Mouse (Mus musculus) limb, embryonic 10.5 days (tissue): ENCODE measurements around the gene Cyp1a1. TPM values are rescaled to one million over a fixed set of nuclear protein-coding genes. Genes with fewer than 3 reads are reported as not detected.
A peak's percentile ranks its signal among the peaks of the same experiment; 100 is the strongest.
"Not testable (repeated sequence)": the region's sequence is repeated elsewhere in the genome, so short reads cannot be mapped to it uniquely, and the experiment has no call there.

ENCODE experiments used
- DNase-seq: peaks from one replicate; pipeline ENCODE4 v3.0.0-alpha.2; 2017; ENCODE audit warnings: low spot score
- H3K27ac ChIP-seq: fragments of 300-500 bp; sonication (generic); 2 replicates; pipeline ENCODE4 v1.5.1; 2016; ENCODE audit warnings: mild to moderate bottlenecking
- H3K27me3 ChIP-seq: fragments of 300-500 bp; sonication (generic); 2 replicates; pipeline ENCODE4 v1.6.1; 2016; ENCODE audit warnings: low read depth, mild to moderate bottlenecking; ENCODE audit not compliant: poor library complexity, severe bottlenecking
- H3K36me3 ChIP-seq: fragments of 300-500 bp; sonication (generic); 2 replicates; pipeline ENCODE4 v1.6.1; 2016; ENCODE audit warnings: mild to moderate bottlenecking, moderate library complexity
- H3K4me1 ChIP-seq: fragments of 300-500 bp; sonication (generic); 2 replicates; pipeline ENCODE4 v1.6.1; 2016
- H3K4me3 ChIP-seq: fragments of 300-500 bp; sonication (generic); 2 replicates; pipeline ENCODE4 v1.5.1; 2016; ENCODE audit warnings: mild to moderate bottlenecking, moderate library complexity
- H3K9me3 ChIP-seq: fragments of 300-500 bp; sonication (generic); replicated peaks from 2 replicates; pipeline ENCODE4 v1.6.1; 2016; ENCODE audit warnings: mild to moderate bottlenecking
- WGBS: fragments of 180-500 bp; shearing (Covaris S2); methylation state at CpG from one replicate; pipeline ENCODE4 v1.1.7; 2016; 5-methylcytosine and 5-hydroxymethylcytosine counted together
- polyA plus RNA-seq: library from polyadenylated mRNA; unstranded; fragments of >200 nt; fragmentation: Nextera tagmentation; extraction: Ambion mirVana; gene quantifications from 2 replicates; pipeline ENCODE4 v1.2.1, GENCODE M21; 2016

The Cyp1a1 gene
- polyA plus RNA-seq, 1 experiment from 2014 or later, result 0.11 TPM

- 81% methylated on average over 2 of the region's 2 CpGs for WGBS
- Histone ChIP-seq H3K9me3 (no peaks in the 10 kb centered on the region), H3K27me3 (peaks cover 13% of the 10 kb centered on the region; the same call in 1 of the 2 replicates), H3K36me3 (no peaks in the 10 kb centered on the region), H3K4me1 (no peaks in the 10 kb centered on the region), H3K27ac (no peak overlapping the region), H3K4me3 (no peak overlapping the region)
- no peak for DNase-seq
Observed at GRCm38 (mm10) chr9:57688606-57689005, 878 bp downstream of the Cyp1a1 start.

GRCm38 (mm10) chr9:57694108-57694507, 6.4 kb downstream of the Cyp1a1 start:
- Histone ChIP-seq H3K27me3 (peaks cover 64% of the 10 kb centered on the region), H3K36me3 (no peaks in the 10 kb centered on the region), H3K4me3 (no peak overlapping the region), H3K27ac (no peak overlapping the region), H3K9me3 (no peaks in the 10 kb centered on the region), H3K4me1 (peaks cover 18% of the 10 kb centered on the region)
- DNase-seq, result no peak
- WGBS, result 74% methylated on average over 2 of the region's 2 CpGs

GRCm38 (mm10) chr9:57696380-57697285, 8.9 kb downstream of the Cyp1a1 start:
- peaks cover 19% of the 10 kb centered on the region for H3K4me1 ChIP-seq
- under 1% methylated on average over 42 of the region's 42 CpGs for WGBS
- peak; percentile 47 for DNase-seq
- H3K36me3 ChIP-seq, result no peaks in the 10 kb centered on the region
- peak overlapping the region; percentile 53 for H3K4me3 ChIP-seq
- H3K9me3 ChIP-seq, result no peaks in the 10 kb centered on the region
- peak overlapping the region; percentile 50 for H3K27ac ChIP-seq
- peaks cover 64% of the 10 kb centered on the region for H3K27me3 ChIP-seq

GRCm38 (mm10) chr9:57697380-57697779, 9.7 kb downstream of the Cyp1a1 start:
- Histone ChIP-seq H3K27ac (no peak overlapping the region), H3K4me1 (peaks cover 26% of the 10 kb centered on the region), H3K36me3 (no peaks in the 10 kb centered on the region), H3K9me3 (no peaks in the 10 kb centered on the region), H3K4me3 (no peak overlapping the region), H3K27me3 (peaks cover 63% of the 10 kb centered on the region)
- 6% methylated on average over 4 of the region's 4 CpGs for WGBS
- no peak for DNase-seq

GRCm38 (mm10) chr9:57698466-57699150, 10.9 kb downstream of the Cyp1a1 start:
- Histone ChIP-seq H3K36me3 (no peaks in the 10 kb centered on the region), H3K27ac (no peak overlapping the region), H3K4me3 (no peak overlapping the region), H3K4me1 (peaks cover 26% of the 10 kb centered on the region), H3K9me3 (no peaks in the 10 kb centered on the region), H3K27me3 (peaks cover 50% of the 10 kb centered on the region)
- DNase-seq, result no peak
- WGBS, result 74% methylated on average over 1 of the region's 1 CpGs

- DNase-seq, result no peak
- Histone ChIP-seq H3K36me3 (peaks cover 6% of the 10 kb centered on the region), H3K27me3 (no peaks in the 10 kb centered on the region), H3K9me3 (no peaks in the 10 kb centered on the region), H3K4me3 (no peak overlapping the region), H3K4me1 (peaks cover 21% of the 10 kb centered on the region), H3K27ac (no peak overlapping the region)
- WGBS, result 89% methylated on average over 3 of the region's 3 CpGs
Observed at GRCm38 (mm10) chr9:57706496-57706895, 18.8 kb downstream of the Cyp1a1 start.

GRCm38 (mm10) chr9:57708068-57708719, 20.5 kb downstream of the Cyp1a1 start, which contains the start of gene Edc3:
Edc3 (plus strand) TSS chr9:57708540.
- under 1% methylated on average over 23 of the region's 23 CpGs for WGBS
- no peaks in the 10 kb centered on the region for H3K27me3 ChIP-seq

GRCm38 (mm10) chr9:57708720-57709274, 21.1 kb downstream of the Cyp1a1 start:
- DNase-seq, result no peak
- no peaks in the 10 kb centered on the region for H3K27me3 ChIP-seq
- H3K4me3 ChIP-seq, result peak overlapping the region; percentile 97
- H3K27ac ChIP-seq, result peak overlapping the region; percentile 94
- 6% methylated on average over 33 of the region's 39 CpGs for WGBS
- H3K4me1 ChIP-seq, result peaks cover 13% of the 10 kb centered on the region
- peaks cover 28% of the 10 kb centered on the region for H3K36me3 ChIP-seq
- no peaks in the 10 kb centered on the region for H3K9me3 ChIP-seq

More at GRCm38 (mm10) chr9:57708068-57708719, 20.5 kb downstream of the Cyp1a1 start, which contains the start of gene Edc3:
- peak; percentile 97 for DNase-seq
- Histone ChIP-seq H3K27ac (peak within 1 kb of the TSS; percentile 94), H3K4me3 (peak within 1 kb of the TSS; percentile 97), H3K36me3 (peaks cover 22% of the 10 kb centered on the region), H3K9me3 (no peaks in the 10 kb centered on the region), H3K4me1 (peaks cover 13% of the 10 kb centered on the region)

GRCm38 (mm10) chr9:57710214-57710613, 22.5 kb downstream of the Cyp1a1 start:
- H3K4me1 ChIP-seq, result peaks cover 13% of the 10 kb centered on the region
- not testable (repeated sequence) for DNase-seq, H3K9me3 ChIP-seq, H3K27ac ChIP-seq, H3K27me3 ChIP-seq, H3K4me3 ChIP-seq
- 91% methylated on average over 5 of the region's 5 CpGs for WGBS
- peaks cover 41% of the 10 kb centered on the region for H3K36me3 ChIP-seq

GRCm38 (mm10) chr9:57712194-57712593, 24.5 kb downstream of the Cyp1a1 start:
- Histone ChIP-seq H3K27ac (no peak overlapping the region), H3K27me3 (no peaks in the 10 kb centered on the region), H3K9me3 (no peaks in the 10 kb centered on the region), H3K4me1 (peaks cover 13% of the 10 kb centered on the region), H3K36me3 (peaks cover 61% of the 10 kb centered on the region), H3K4me3 (no peak overlapping the region)
- 75% methylated on average over 2 of the region's 2 CpGs for WGBS
- DNase-seq, result no peak

- H3K4me3 ChIP-seq, result no peak overlapping the region
- H3K27me3 ChIP-seq, result no peaks in the 10 kb centered on the region
- DNase-seq, result no peak
- peaks cover 95% of the 10 kb centered on the region for H3K36me3 ChIP-seq
- no peaks in the 10 kb centered on the region for H3K4me1 ChIP-seq
- no peaks in the 10 kb centered on the region for H3K9me3 ChIP-seq
- no peak overlapping the region for H3K27ac ChIP-seq
- WGBS, result 89% methylated on average over 7 of the region's 7 CpGs
Observed at GRCm38 (mm10) chr9:57718408-57718807, 30.7 kb downstream of the Cyp1a1 start.

- Histone ChIP-seq H3K27ac (no peak overlapping the region), H3K36me3 (peaks cover 83% of the 10 kb centered on the region), H3K4me3 (no peak overlapping the region), H3K4me1 (no peaks in the 10 kb centered on the region), H3K27me3 (no peaks in the 10 kb centered on the region), H3K9me3 (no peaks in the 10 kb centered on the region)
- DNase-seq, result no peak
- WGBS, result 96% methylated on average over 3 of the region's 3 CpGs
Observed at GRCm38 (mm10) chr9:57720736-57721135, 33.0 kb downstream of the Cyp1a1 start.
